Mouse (Mus musculus) stomach, postnatal 0 days (tissue): ENCODE data around the gene Ano2. TPM values are rescaled to one million over a fixed set of nuclear protein-coding genes. Genes with fewer than 3 reads are reported as not detected.

ENCODE experiments used
- ATAC-seq: fragments of 200-750 bp; cut with Nextera tagmentation; 2 replicates; pipeline ENCODE4 v1.8.0; 2017; ENCODE audit not compliant: low FRiP score, low TSS enrichment
- DNase-seq: peaks from one replicate; pipeline ENCODE4 v3.0.0-alpha.2; 2016; ENCODE audit warnings: low spot score
- H3K27ac ChIP-seq: fragments of 300-500 bp; sonication (generic); replicated peaks from 2 replicates; pipeline ENCODE4 v1.5.1; 2014; ENCODE audit warnings: mild to moderate bottlenecking, control low read depth
- H3K27me3 ChIP-seq: fragments of 300-500 bp; sonication (generic); 2 replicates; pipeline ENCODE4 v1.6.1; 2014; ENCODE audit warnings: low read length; ENCODE audit not compliant: control insufficient read depth, insufficient read depth
- H3K36me3 ChIP-seq: fragments of 300-500 bp; sonication (generic); 2 replicates; pipeline ENCODE4 v1.6.1; 2014; ENCODE audit warnings: low read length, mixed read lengths; ENCODE audit not compliant: control insufficient read depth, insufficient read depth
- H3K4me1 ChIP-seq: fragments of 300-500 bp; sonication (generic); replicated peaks from 2 replicates; pipeline ENCODE4 v1.6.1; 2014; ENCODE audit warnings: antibody characterized with exemption; ENCODE audit not compliant: control insufficient read depth, insufficient read depth
- H3K4me2 ChIP-seq: fragments of 300-500 bp; sonication (generic); replicated peaks from 2 replicates; pipeline ENCODE4 v1.6.1; 2014; ENCODE audit warnings: low read depth, mild to moderate bottlenecking, control low read depth, moderate library complexity
- H3K4me3 ChIP-seq: fragments of 300-500 bp; sonication (generic); 2 replicates; pipeline ENCODE4 v1.5.1; 2014; ENCODE audit warnings: low read depth, low read length, control low read depth
- H3K9ac ChIP-seq: fragments of 300-500 bp; sonication (generic); 2 replicates; pipeline ENCODE4 v1.6.1; 2014; ENCODE audit warnings: mild to moderate bottlenecking, low read length, control low read depth, mixed read lengths
- H3K9me3 ChIP-seq: fragments of 300-500 bp; sonication (generic); 2 replicates; pipeline ENCODE4 v1.6.1; 2016; ENCODE audit warnings: low read length; ENCODE audit not compliant: control insufficient read depth
- CTCF ChIP-seq: IDR thresholded peaks from 2 replicates; pipeline ENCODE4 v1.5.1; 2016; ENCODE audit warnings: antibody characterized with exemption, low read depth, mild to moderate bottlenecking, moderate library complexity
- EP300 ChIP-seq: optimal IDR thresholded peaks from 2 replicates; pipeline ENCODE3; 2016; ENCODE audit warnings: antibody characterized with exemption
- WGBS: fragments of 180-500 bp; shearing (Covaris S2); extraction: QIAGEN DNeasy Blood & Tissue Kit; methylation state at CpG from one replicate; pipeline ENCODE4 v1.1.7; 2014; 5-methylcytosine and 5-hydroxymethylcytosine counted together
- polyA plus RNA-seq: library from polyadenylated mRNA; unstranded; fragments of >200 nt; fragmentation: Nextera tagmentation; extraction: Ambion mirVana; gene quantifications from 2 replicates; pipeline ENCODE4 v1.2.1, GENCODE M21; 2015

The Ano2 gene
- polyA plus RNA-seq, 1 experiment from 2014 or later = 0.17 TPM

DNA sequence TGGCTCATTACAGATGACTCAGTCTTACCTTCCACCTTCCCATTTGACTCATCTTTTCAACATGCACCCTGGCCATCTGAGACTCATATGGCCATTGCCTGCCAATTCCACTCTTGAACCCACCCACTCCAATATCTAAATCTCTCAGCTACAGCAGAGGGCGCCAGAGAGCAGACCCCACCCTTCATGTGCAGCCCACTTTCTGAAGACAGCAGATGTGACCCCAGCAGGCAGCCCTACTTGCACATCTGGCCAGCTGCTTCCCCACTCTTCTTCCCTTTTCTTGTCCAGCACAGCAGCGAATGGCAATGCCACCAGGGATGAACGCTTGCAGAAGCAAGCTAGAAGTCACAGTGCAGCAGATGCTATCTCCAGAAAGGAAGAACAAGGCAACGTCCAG is 355.7 kb downstream of the Ano2 start:
- H3K27ac ChIP-seq = no peak overlapping the region
- no peak overlapping the region for H3K9ac ChIP-seq
- no peak; the same call in 1 of the 2 replicates for ATAC-seq
- H3K4me3 ChIP-seq = no peak overlapping the region
- 53% methylated on average over 4 of the region's 4 CpGs for WGBS
- H3K4me1 ChIP-seq = no peaks in the 10 kb centered on the region
- no peaks in the 10 kb centered on the region for H3K27me3 ChIP-seq
- H3K9me3 ChIP-seq = no peaks in the 10 kb centered on the region
- H3K36me3 ChIP-seq = no peaks in the 10 kb centered on the region
- H3K4me2 ChIP-seq = no peak overlapping the region
- peak; percentile 18 for DNase-seq
- no peak for TF ChIP-seq EP300
- peak; percentile 70 for TF ChIP-seq CTCF

GRCm38 (mm10) chr6:126048206-126048605 is 358.0 kb downstream of the Ano2 start:
- Histone ChIP-seq H3K4me3 (no peak overlapping the region), H3K36me3 (no peaks in the 10 kb centered on the region), H3K27ac (no peak overlapping the region), H3K4me2 (no peak overlapping the region), H3K9me3 (no peaks in the 10 kb centered on the region), H3K9ac (no peak overlapping the region), H3K27me3 (no peaks in the 10 kb centered on the region), H3K4me1 (no peaks in the 10 kb centered on the region)
- WGBS = 62% methylated on average over 4 of the region's 4 CpGs
- no peak for ATAC-seq
- TF ChIP-seq CTCF = no peak
- TF ChIP-seq EP300 = no peak
- DNase-seq = no peak

DNA sequence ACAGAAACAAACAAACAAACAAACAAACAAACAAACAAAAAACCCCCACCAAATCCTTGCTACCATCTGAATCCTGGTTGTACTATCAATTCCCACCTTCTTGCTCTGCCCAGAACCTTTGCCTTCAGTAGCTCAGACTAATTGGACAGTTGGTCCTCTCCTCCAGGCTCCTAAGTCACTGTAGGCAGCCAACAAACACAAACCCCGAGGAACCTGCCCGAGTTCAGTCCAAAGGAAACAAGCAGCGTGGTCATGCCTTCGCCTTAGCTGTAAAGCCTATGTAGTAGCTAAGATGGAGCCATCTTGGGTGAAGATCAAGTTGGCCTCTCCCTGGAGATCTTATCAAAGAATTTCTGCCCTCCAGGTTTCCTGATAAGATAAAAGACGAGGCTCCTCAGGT is 362.9 kb downstream of the Ano2 start:
- 69% methylated on average over 5 of the region's 5 CpGs for WGBS
- no peak overlapping the region for H3K27ac ChIP-seq
- TF ChIP-seq EP300 (no peak), CTCF (no peak)

GRCm38 (mm10) chr6:126057706-126058105 is 367.5 kb downstream of the Ano2 start:
- no peak overlapping the region for H3K4me3 ChIP-seq
- ATAC-seq = no peak
- H3K36me3 ChIP-seq = no peaks in the 10 kb centered on the region
- H3K27ac ChIP-seq = no peak overlapping the region
- no peak overlapping the region for H3K4me2 ChIP-seq
- no peaks in the 10 kb centered on the region for H3K27me3 ChIP-seq
- no peaks in the 10 kb centered on the region for H3K9me3 ChIP-seq
- no peak for DNase-seq
- H3K4me1 ChIP-seq = no peaks in the 10 kb centered on the region
- H3K9ac ChIP-seq = no peak overlapping the region
- WGBS = 80% methylated on average over 3 of the region's 3 CpGs
- TF ChIP-seq EP300 (no peak), CTCF (no peak)

More for the DNA sequence above, 362.9 kb downstream of the Ano2 start:
- Histone ChIP-seq H3K4me3 (no peak overlapping the region), H3K36me3 (no peaks in the 10 kb centered on the region), H3K27me3 (no peaks in the 10 kb centered on the region), H3K9me3 (no peaks in the 10 kb centered on the region), H3K9ac (no peak overlapping the region), H3K4me1 (no peaks in the 10 kb centered on the region), H3K4me2 (no peak overlapping the region)
- no peak for DNase-seq
- ATAC-seq = no peak

DNA sequence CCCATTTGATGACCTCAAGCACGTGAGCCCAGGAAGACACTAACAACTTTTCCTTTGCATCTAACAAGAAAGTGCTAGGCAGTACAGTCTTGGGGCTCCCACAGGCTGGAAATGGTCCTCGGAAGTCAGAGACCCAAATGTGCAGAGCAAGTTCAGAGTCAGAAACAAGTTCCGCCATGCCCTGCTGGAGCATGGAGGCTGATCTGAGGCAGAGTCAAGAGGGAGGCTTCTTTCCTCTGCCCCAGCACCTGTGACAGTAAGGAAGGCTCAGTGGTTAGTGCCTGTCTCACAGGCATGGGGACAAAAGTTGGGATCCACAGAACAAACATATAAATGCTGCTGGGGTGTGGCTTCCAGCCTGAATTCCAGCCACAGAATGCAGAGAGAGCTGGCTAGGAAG is 390.3 kb downstream of the Ano2 start:
- H3K36me3 ChIP-seq = no peaks in the 10 kb centered on the region
- H3K4me1 ChIP-seq = no peaks in the 10 kb centered on the region
- no peak overlapping the region for H3K4me2 ChIP-seq
- DNase-seq (no peak), ATAC-seq (no peak)
- no peak overlapping the region for H3K4me3 ChIP-seq
- no peak overlapping the region for H3K27ac ChIP-seq
- no peak overlapping the region for H3K9ac ChIP-seq
- H3K27me3 ChIP-seq = no peaks in the 10 kb centered on the region
- TF ChIP-seq EP300 (no peak), CTCF (no peak)
- 69% methylated on average over 3 of the region's 3 CpGs for WGBS
- H3K9me3 ChIP-seq = no peaks in the 10 kb centered on the region

DNA sequence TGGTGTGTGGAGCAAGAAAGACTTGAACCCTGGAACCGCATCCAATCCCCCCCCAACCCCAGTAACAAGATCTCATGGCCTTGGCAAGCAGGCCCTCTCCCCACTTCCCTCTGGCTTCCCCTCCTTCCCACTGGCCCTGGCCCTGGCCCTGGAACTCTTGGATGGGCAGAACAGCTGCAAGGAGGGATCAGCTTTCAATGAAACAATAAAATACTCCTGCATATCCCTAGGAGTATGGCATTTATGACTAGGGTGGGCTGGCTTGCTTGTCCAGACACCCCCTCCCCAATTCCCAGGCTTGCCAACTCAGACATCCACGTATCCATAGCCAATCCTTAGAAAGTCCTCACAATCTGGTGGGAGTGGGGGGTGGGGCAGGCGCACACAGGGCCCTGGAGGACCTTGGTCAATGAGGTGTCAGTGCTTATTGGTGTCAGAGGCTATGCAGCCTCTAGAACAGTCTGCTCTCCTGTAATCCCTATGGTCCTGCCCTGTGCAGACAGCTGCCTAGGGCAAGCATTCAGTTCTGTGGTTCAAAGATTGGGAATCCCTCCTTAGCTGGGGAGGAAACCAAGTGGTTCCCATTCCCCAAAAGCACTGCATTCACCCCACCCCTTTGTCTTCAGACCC is 396.2 kb downstream of the Ano2 start:
- Histone ChIP-seq H3K36me3 (no peaks in the 10 kb centered on the region), H3K9ac (no peak overlapping the region), H3K9me3 (no peaks in the 10 kb centered on the region), H3K27ac (no peak overlapping the region), H3K4me2 (no peak overlapping the region), H3K4me3 (no peak overlapping the region), H3K27me3 (no peaks in the 10 kb centered on the region), H3K4me1 (no peaks in the 10 kb centered on the region)
- ATAC-seq (no peak), DNase-seq (no peak)
- TF ChIP-seq CTCF (no peak), EP300 (no peak)
- WGBS = 80% methylated on average over 3 of the region's 3 CpGs
